Mouse (Mus musculus) stomach, embryonic 16.5 days (tissue): ENCODE results near the gene Cabp2. TPM values are rescaled to one million over a fixed set of nuclear protein-coding genes. Genes with fewer than 3 reads are reported as not detected.
A peak's percentile ranks its signal among the peaks of the same experiment; 100 is the strongest.

Experiments used
- ATAC-seq: fragments of 200-750 bp; cut with Nextera tagmentation; 2 replicates; pipeline ENCODE4 v1.8.0; 2017; ENCODE audit warnings: moderate number of reproducible peaks, moderate TSS enrichment; ENCODE audit not compliant: insufficient read depth, low FRiP score
- H3K27ac ChIP-seq: fragments of 300-500 bp; sonication (generic); 2 replicates; pipeline ENCODE4 v1.5.1; 2014; ENCODE audit warnings: low read length
- H3K27me3 ChIP-seq: fragments of 300-500 bp; sonication (generic); 2 replicates; pipeline ENCODE4 v1.6.1; 2014; ENCODE audit warnings: low read length, control low read depth, mixed read lengths; ENCODE audit not compliant: control insufficient read depth, insufficient read depth
- H3K36me3 ChIP-seq: fragments of 300-500 bp; sonication (generic); 2 replicates; pipeline ENCODE4 v1.6.1; 2014; ENCODE audit warnings: low read length; ENCODE audit not compliant: control insufficient read depth, insufficient read depth
- H3K4me1 ChIP-seq: fragments of 300-500 bp; sonication (generic); 2 replicates; pipeline ENCODE4 v1.6.1; 2014; ENCODE audit warnings: low read length, control low read depth, mixed read lengths; ENCODE audit not compliant: control insufficient read depth, insufficient read depth
- H3K4me2 ChIP-seq: fragments of 300-500 bp; sonication (generic); 2 replicates; pipeline ENCODE4 v1.6.1; 2014; ENCODE audit warnings: low read depth, low read length, mixed read lengths
- H3K4me3 ChIP-seq: fragments of 300-500 bp; sonication (generic); replicated peaks from 2 replicates; pipeline ENCODE4 v1.5.1; 2014; ENCODE audit warnings: mild to moderate bottlenecking, low read length
- H3K9ac ChIP-seq: fragments of 300-500 bp; sonication (generic); 2 replicates; pipeline ENCODE4 v1.6.1; 2014; ENCODE audit warnings: low read length
- H3K9me3 ChIP-seq: fragments of 300-500 bp; sonication (generic); replicated peaks from 2 replicates; pipeline ENCODE4 v1.6.1; 2016; ENCODE audit warnings: low read length, control low read depth; ENCODE audit not compliant: control insufficient read depth
- WGBS: fragments of 180-500 bp; shearing (Covaris S2); extraction: QIAGEN DNeasy Blood & Tissue Kit; methylation state at CpG from one replicate; pipeline ENCODE4 v1.1.7; 2014; 5-methylcytosine and 5-hydroxymethylcytosine counted together
- polyA plus RNA-seq: library from polyadenylated mRNA; unstranded; fragments of >200 nt; fragmentation: Nextera tagmentation; extraction: Ambion mirVana; gene quantifications from 2 replicates; pipeline ENCODE4 v1.2.1, GENCODE M21; 2015

Gene Cabp2
- polyA plus RNA-seq, 1 experiment from 2014 or later: 2.9 TPM

- no peak overlapping the region for H3K27ac ChIP-seq
- H3K4me3 ChIP-seq: no peak overlapping the region
- H3K4me2 ChIP-seq: no peak overlapping the region
- H3K36me3 ChIP-seq: no peaks in the 10 kb centered on the region
- no peaks in the 10 kb centered on the region for H3K27me3 ChIP-seq
- H3K9ac ChIP-seq: no peak overlapping the region
- 88% methylated on average over 7 of the region's 7 CpGs for WGBS
- H3K4me1 ChIP-seq: no peaks in the 10 kb centered on the region
- no peak for ATAC-seq
- no peaks in the 10 kb centered on the region for H3K9me3 ChIP-seq
Measured at GRCm38 (mm10) chr19:4083316-4083715, 1.9 kb downstream of the Cabp2 start.

GRCm38 (mm10) chr19:4083826-4084225, 2.4 kb downstream of the Cabp2 start:
- H3K27ac ChIP-seq: no peak overlapping the region
- no peaks in the 10 kb centered on the region for H3K9me3 ChIP-seq
- H3K9ac ChIP-seq: no peak overlapping the region
- no peaks in the 10 kb centered on the region for H3K36me3 ChIP-seq
- H3K4me1 ChIP-seq: no peaks in the 10 kb centered on the region
- no peak overlapping the region for H3K4me3 ChIP-seq
- H3K4me2 ChIP-seq: no peak overlapping the region
- no peak for ATAC-seq
- WGBS: 21% methylated on average over 8 of the region's 8 CpGs
- H3K27me3 ChIP-seq: no peaks in the 10 kb centered on the region

GRCm38 (mm10) chr19:4084984-4085383, 3.6 kb downstream of the Cabp2 start:
- WGBS: 89% methylated on average over 1 of the region's 1 CpGs
- Histone ChIP-seq H3K27ac (no peak overlapping the region), H3K4me2 (no peak overlapping the region), H3K4me3 (no peak overlapping the region), H3K9ac (no peak overlapping the region), H3K36me3 (no peaks in the 10 kb centered on the region), H3K4me1 (no peaks in the 10 kb centered on the region), H3K9me3 (no peaks in the 10 kb centered on the region), H3K27me3 (no peaks in the 10 kb centered on the region)
- ATAC-seq: 0 out of 2 replicates have a peak, but pooled peaks have one; percentile 56

- WGBS: 86% methylated on average over 15 of the region's 15 CpGs
- no peak overlapping the region for H3K9ac ChIP-seq
- H3K27me3 ChIP-seq: no peaks in the 10 kb centered on the region
- no peaks in the 10 kb centered on the region for H3K4me1 ChIP-seq
- H3K9me3 ChIP-seq: no peaks in the 10 kb centered on the region
- no peak overlapping the region for H3K27ac ChIP-seq
- no peak for ATAC-seq
- no peak overlapping the region for H3K4me3 ChIP-seq
- no peak overlapping the region for H3K4me2 ChIP-seq
- H3K36me3 ChIP-seq: no peaks in the 10 kb centered on the region
Measured at GRCm38 (mm10) chr19:4086156-4086555, 4.8 kb downstream of the Cabp2 start.

GRCm38 (mm10) chr19:4087090-4087489, 5.7 kb downstream of the Cabp2 start:
- Histone ChIP-seq H3K36me3 (no peaks in the 10 kb centered on the region), H3K4me1 (no peaks in the 10 kb centered on the region), H3K27ac (no peak overlapping the region), H3K9ac (no peak overlapping the region), H3K4me3 (no peak overlapping the region), H3K27me3 (no peaks in the 10 kb centered on the region), H3K4me2 (no peak overlapping the region), H3K9me3 (no peaks in the 10 kb centered on the region)
- no peak for ATAC-seq
- WGBS: 86% methylated on average over 5 of the region's 5 CpGs

GRCm38 (mm10) chr19:4088146-4088545, 6.8 kb downstream of the Cabp2 start:
- H3K4me1 ChIP-seq: no peaks in the 10 kb centered on the region
- H3K4me2 ChIP-seq: no peak overlapping the region
- no peaks in the 10 kb centered on the region for H3K36me3 ChIP-seq
- no peak overlapping the region for H3K27ac ChIP-seq
- 35% methylated on average over 5 of the region's 5 CpGs for WGBS
- H3K4me3 ChIP-seq: no peak overlapping the region
- no peaks in the 10 kb centered on the region for H3K9me3 ChIP-seq
- no peak for ATAC-seq
- H3K27me3 ChIP-seq: no peaks in the 10 kb centered on the region
- H3K9ac ChIP-seq: no peak overlapping the region

GRCm38 (mm10) chr19:4089128-4089527, 7.8 kb downstream of the Cabp2 start:
- Histone ChIP-seq H3K4me2 (no peak overlapping the region), H3K36me3 (no peaks in the 10 kb centered on the region), H3K27ac (no peak overlapping the region), H3K4me1 (no peaks in the 10 kb centered on the region), H3K9me3 (no peaks in the 10 kb centered on the region), H3K4me3 (no peak overlapping the region), H3K27me3 (no peaks in the 10 kb centered on the region), H3K9ac (no peak overlapping the region)
- 73% methylated on average over 6 of the region's 6 CpGs for WGBS
- no peak for ATAC-seq

GRCm38 (mm10) chr19:4090446-4090845, 9.1 kb downstream of the Cabp2 start:
- 85% methylated on average over 3 of the region's 3 CpGs for WGBS
- Histone ChIP-seq H3K27me3 (no peaks in the 10 kb centered on the region), H3K4me3 (no peak overlapping the region), H3K4me1 (no peaks in the 10 kb centered on the region), H3K9ac (no peak overlapping the region), H3K36me3 (no peaks in the 10 kb centered on the region), H3K9me3 (no peaks in the 10 kb centered on the region), H3K27ac (no peak overlapping the region), H3K4me2 (no peak overlapping the region)
- ATAC-seq: no peak

GRCm38 (mm10) chr19:4091383-4091782, 10.0 kb downstream of the Cabp2 start:
- ATAC-seq: no peak
- Histone ChIP-seq H3K4me1 (peaks cover 3% of the 10 kb centered on the region; the same call in 1 of the 2 replicates), H3K4me3 (no peak overlapping the region), H3K4me2 (no peak overlapping the region), H3K27ac (no peak overlapping the region), H3K27me3 (no peaks in the 10 kb centered on the region), H3K9me3 (no peaks in the 10 kb centered on the region), H3K9ac (no peak overlapping the region), H3K36me3 (no peaks in the 10 kb centered on the region)
- WGBS: 57% methylated on average over 2 of the region's 2 CpGs

- peaks cover 9% of the 10 kb centered on the region for H3K4me1 ChIP-seq
- no peak overlapping the region for H3K4me3 ChIP-seq
- no peak overlapping the region for H3K27ac ChIP-seq
- no peak for ATAC-seq
- no peak overlapping the region for H3K4me2 ChIP-seq
- no peaks in the 10 kb centered on the region for H3K27me3 ChIP-seq
- H3K36me3 ChIP-seq: no peaks in the 10 kb centered on the region
- no peaks in the 10 kb centered on the region for H3K9me3 ChIP-seq
- 79% methylated on average over 3 of the region's 3 CpGs for WGBS
- no peak overlapping the region for H3K9ac ChIP-seq
Measured at GRCm38 (mm10) chr19:4092750-4093149, 11.4 kb downstream of the Cabp2 start.
